Mouse (Mus musculus) midbrain, embryonic 11.5 days (tissue): ENCODE results near the gene Dll4. TPM values are rescaled to one million over a fixed set of nuclear protein-coding genes. Genes with fewer than 3 reads are reported as not detected.

Experiments used
- ATAC-seq: fragments of 200-750 bp; cut with Nextera tagmentation; 2 replicates; pipeline ENCODE4 v1.8.0; 2017; ENCODE audit warnings: moderate TSS enrichment, moderate library complexity; ENCODE audit not compliant: low FRiP score
- DNase-seq: peaks from one replicate; pipeline ENCODE4 v3.0.0; 2015; ENCODE audit warnings: low spot score; ENCODE audit errors: missing footprints
- H3K27ac ChIP-seq: fragments of 300-500 bp; sonication (generic); 2 replicates; pipeline ENCODE4 v1.5.1; 2014; ENCODE audit warnings: low read depth, low read length
- H3K27me3 ChIP-seq: fragments of 300-500 bp; sonication (generic); 2 replicates; pipeline ENCODE4 v1.6.1; 2014; ENCODE audit warnings: mild to moderate bottlenecking, low read length, moderate library complexity, mixed read lengths; ENCODE audit not compliant: control insufficient read depth, insufficient read depth
- H3K36me3 ChIP-seq: fragments of 300-500 bp; sonication (generic); 2 replicates; pipeline ENCODE4 v1.6.1; 2014; ENCODE audit warnings: mild to moderate bottlenecking, low read length, moderate library complexity, mixed read lengths; ENCODE audit not compliant: control insufficient read depth, insufficient read depth
- H3K4me1 ChIP-seq: fragments of 300-500 bp; sonication (generic); 2 replicates; pipeline ENCODE4 v1.6.1; 2014; ENCODE audit warnings: low read length; ENCODE audit not compliant: control insufficient read depth, insufficient read depth
- H3K4me2 ChIP-seq: fragments of 300-500 bp; sonication (generic); 2 replicates; pipeline ENCODE4 v1.6.1; 2014; ENCODE audit warnings: mild to moderate bottlenecking, moderate library complexity
- H3K4me3 ChIP-seq: fragments of 300-500 bp; sonication (generic); 2 replicates; pipeline ENCODE4 v1.5.1; 2014; ENCODE audit warnings: low read depth, low read length
- H3K9ac ChIP-seq: fragments of 300-500 bp; sonication (generic); 2 replicates; pipeline ENCODE4 v1.6.1; 2014; ENCODE audit warnings: low read length
- H3K9me3 ChIP-seq: fragments of 300-500 bp; sonication (generic); 2 replicates; pipeline ENCODE4 v1.6.1; 2016; ENCODE audit warnings: low read length; ENCODE audit not compliant: control insufficient read depth
- WGBS: fragments of 180-500 bp; shearing (Covaris S2); extraction: QIAGEN DNeasy Blood & Tissue Kit; methylation state at CpG from one replicate; pipeline ENCODE4 v1.1.7; 2014; 5-methylcytosine and 5-hydroxymethylcytosine counted together
- polyA plus RNA-seq: library from polyadenylated mRNA; unstranded; fragments of >200 nt; fragmentation: Nextera tagmentation; extraction: Ambion mirVana; gene quantifications from 2 replicates; pipeline ENCODE4 v1.2.1, GENCODE M21; 2014

Dll4 gene
- polyA plus RNA-seq, 1 experiment from 2014 or later: 4.0 TPM

DNA sequence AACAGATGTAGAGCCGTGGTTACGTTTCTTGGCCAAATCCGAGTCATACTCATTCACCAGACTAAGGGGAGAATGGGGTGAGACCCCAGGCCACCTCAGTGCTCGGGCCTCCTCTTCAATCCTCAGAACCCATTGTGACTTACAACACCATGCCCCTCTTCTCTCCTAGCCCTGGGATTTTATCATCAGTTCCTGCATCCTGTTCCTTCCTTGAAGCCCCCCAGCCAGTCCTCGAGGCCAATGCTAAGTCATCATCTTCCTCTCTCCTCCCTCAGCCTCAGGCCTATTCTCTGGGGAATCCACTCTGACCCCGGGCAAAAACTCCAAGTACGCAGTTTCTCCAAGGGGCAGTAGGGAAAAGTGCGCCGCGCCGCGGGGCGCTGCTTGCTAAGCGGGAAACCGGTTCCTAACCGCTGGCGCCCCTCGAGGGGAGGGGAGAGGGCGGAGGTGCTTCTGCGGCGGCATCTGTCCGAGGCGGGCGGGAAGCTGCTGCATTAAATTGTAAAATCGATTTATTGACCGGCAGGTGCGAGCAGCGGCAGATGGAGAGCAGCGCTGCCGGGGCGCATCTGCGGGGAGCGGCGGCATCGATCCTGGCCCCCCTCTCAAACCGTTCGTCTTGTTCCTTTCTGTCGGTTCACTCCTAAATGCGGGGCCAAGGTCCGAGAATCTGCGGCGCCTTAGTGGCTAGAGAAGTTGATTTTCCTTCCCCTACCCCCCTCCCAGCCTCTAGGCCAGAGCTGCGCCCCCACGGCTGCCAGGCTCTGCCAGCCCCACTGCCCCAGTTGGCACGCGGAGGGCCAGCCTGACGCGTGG is 3.6 kb upstream of the Dll4 start:
- peaks cover 84% of the 10 kb centered on the region for H3K27me3 ChIP-seq
- no peak overlapping the region for H3K9ac ChIP-seq
- 2% methylated on average over 46 of the region's 48 CpGs for WGBS
- peak overlapping the region; percentile 53 for H3K4me2 ChIP-seq
- H3K4me3 ChIP-seq: peak overlapping the region; percentile 13
- no peaks in the 10 kb centered on the region for H3K9me3 ChIP-seq
- no peaks in the 10 kb centered on the region for H3K36me3 ChIP-seq
- ATAC-seq: peak; percentile 26
- DNase-seq: peak; percentile 94
- peaks cover 43% of the 10 kb centered on the region for H3K4me1 ChIP-seq
- 0 out of 2 replicates have a peak overlapping the region, but pooled peaks have one; percentile 25 for H3K27ac ChIP-seq

DNA sequence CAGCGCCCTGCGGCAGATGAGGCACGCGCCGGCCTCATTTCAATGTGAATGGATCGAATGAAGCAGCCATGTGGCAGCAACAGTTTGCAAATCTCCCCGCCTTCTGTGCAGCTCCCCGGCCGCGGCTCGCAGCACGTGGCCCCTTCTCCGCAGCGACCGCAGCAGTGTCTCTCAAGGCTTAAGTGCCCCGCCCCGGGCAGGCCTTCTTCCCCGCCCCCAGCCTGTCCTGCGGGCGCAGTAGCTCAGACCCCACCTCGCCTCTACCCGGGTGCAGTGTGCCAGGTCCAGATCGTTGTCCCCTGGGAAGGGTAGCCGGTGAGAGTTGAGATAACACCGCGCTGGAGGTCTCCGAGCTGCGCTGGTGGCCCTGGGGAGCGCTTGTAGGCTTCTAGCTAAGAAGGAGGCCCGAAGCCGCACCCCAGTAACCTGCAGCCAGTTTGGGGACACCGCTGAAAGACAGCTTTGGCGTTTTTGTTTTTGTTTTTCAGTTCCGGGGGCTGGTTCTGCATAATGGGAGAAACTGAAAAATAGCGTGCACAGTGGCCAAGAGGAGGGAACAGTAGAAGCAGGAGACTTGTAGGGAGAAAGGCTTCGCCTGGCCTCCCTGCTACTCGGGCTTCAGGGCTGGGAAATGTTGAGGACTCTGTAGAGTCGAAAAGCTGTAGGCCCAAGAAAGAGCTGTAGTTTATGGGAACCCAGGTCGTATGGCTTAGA is 2.8 kb upstream of the Dll4 start:
- H3K27ac ChIP-seq: peak overlapping the region; percentile 3; the same call in 1 of the 2 replicates
- ATAC-seq: peak; percentile 77

DNA sequence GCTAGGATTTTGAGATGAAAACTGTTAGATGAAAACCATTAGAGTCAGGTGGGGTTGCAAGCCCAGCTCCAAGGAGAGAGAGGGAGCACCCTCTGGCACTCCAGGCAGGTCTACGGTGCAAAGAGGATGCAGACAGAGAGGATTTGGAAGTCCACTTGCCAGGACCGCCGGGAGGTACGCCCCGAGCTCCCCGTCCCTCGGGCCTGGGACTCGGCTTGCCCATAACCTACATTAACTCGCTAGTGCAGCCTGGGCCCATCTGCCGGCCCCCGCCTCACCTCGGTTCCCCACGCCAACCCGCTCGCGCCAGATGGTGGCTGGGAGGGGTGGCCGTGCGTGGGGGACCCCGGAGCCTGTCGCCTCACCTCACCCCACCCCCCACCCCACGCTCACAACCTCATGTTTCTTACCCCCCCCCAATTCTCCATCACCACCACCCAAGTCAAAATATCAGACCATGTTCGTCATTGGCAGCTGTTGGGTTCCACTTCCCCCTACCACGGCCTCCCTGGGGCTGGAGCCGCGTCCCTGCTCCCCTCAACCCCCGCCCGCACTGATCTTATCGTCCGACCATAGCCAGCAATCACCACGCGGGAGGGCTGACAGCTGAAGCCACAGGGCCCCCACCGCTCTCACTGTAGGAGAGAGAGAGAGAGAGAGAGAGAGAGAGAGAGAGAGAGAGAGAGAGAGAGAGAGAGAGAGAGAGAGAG is 1.6 kb upstream of the Dll4 start:
- 0 out of 2 replicates have a peak overlapping the region, but pooled peaks have one; percentile 28 for H3K4me3 ChIP-seq
- ATAC-seq: no peak
- no peak overlapping the region for H3K9ac ChIP-seq
- peak; percentile 88 for DNase-seq
- no peak overlapping the region for H3K27ac ChIP-seq
- no peaks in the 10 kb centered on the region for H3K9me3 ChIP-seq
- peaks cover 96% of the 10 kb centered on the region for H3K27me3 ChIP-seq
- H3K36me3 ChIP-seq: no peaks in the 10 kb centered on the region
- H3K4me1 ChIP-seq: peaks cover 47% of the 10 kb centered on the region
- under 1% methylated on average over 32 of the region's 32 CpGs for WGBS
- H3K4me2 ChIP-seq: 0 out of 2 replicates have a peak overlapping the region, but pooled peaks have one; percentile 11

More for the DNA sequence above, 2.8 kb upstream of the Dll4 start:
- Histone ChIP-seq H3K27me3 (peaks cover 92% of the 10 kb centered on the region), H3K4me1 (peaks cover 47% of the 10 kb centered on the region), H3K4me2 (peak overlapping the region; percentile 53), H3K4me3 (peak overlapping the region; percentile 13), H3K36me3 (no peaks in the 10 kb centered on the region), H3K9ac (no peak overlapping the region), H3K9me3 (no peaks in the 10 kb centered on the region)
- 1% methylated on average over 39 of the region's 39 CpGs for WGBS
- peak; percentile 96 for DNase-seq

DNA sequence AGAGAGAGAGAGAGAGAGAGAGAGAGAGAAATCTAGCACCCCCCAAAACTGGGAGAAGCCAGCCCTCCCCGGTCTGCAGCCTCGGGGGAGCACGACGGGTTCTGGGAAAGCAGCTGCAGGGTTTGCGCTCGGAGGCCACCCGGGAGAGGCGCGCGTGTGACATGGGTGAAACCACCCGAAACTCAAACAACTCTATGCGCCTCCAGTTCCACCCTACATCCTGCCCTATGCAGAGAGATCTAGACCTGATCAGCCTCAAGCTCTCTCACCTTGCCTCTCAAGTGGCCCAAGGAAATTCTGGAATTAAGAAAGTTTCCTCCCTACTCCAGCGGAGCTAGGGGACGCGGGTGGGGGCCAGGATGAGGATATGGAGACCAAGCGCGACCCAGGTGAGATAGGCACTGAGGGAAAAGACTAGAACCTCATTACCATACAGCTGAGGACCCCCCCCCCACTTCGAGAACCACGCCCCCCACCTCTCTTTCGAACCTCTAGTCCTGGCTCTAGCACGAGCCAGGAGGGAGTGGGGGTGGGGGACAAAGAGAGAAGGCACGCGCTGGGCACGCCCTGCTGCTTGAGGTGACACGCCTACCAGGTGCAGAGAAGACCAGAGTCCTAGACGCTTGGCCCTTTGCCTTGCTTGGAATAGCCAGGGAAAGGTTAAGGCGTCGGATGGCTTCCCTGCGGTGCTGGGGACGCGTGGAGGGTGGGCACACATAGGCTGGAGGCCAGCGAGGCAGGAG is 837 bp upstream of the Dll4 start:
- no peak overlapping the region for H3K27ac ChIP-seq
- peaks cover 50% of the 10 kb centered on the region for H3K4me1 ChIP-seq
- H3K9me3 ChIP-seq: no peaks in the 10 kb centered on the region
- H3K9ac ChIP-seq: no peak overlapping the region
- ATAC-seq: no peak
- DNase-seq: no peak
- H3K36me3 ChIP-seq: no peaks in the 10 kb centered on the region
- under 1% methylated on average over 32 of the region's 32 CpGs for WGBS
- H3K4me2 ChIP-seq: peak overlapping the region; percentile 53
- peak overlapping the region; percentile 28; the same call in 1 of the 2 replicates for H3K4me3 ChIP-seq
- H3K27me3 ChIP-seq: peaks cover 96% of the 10 kb centered on the region

DNA sequence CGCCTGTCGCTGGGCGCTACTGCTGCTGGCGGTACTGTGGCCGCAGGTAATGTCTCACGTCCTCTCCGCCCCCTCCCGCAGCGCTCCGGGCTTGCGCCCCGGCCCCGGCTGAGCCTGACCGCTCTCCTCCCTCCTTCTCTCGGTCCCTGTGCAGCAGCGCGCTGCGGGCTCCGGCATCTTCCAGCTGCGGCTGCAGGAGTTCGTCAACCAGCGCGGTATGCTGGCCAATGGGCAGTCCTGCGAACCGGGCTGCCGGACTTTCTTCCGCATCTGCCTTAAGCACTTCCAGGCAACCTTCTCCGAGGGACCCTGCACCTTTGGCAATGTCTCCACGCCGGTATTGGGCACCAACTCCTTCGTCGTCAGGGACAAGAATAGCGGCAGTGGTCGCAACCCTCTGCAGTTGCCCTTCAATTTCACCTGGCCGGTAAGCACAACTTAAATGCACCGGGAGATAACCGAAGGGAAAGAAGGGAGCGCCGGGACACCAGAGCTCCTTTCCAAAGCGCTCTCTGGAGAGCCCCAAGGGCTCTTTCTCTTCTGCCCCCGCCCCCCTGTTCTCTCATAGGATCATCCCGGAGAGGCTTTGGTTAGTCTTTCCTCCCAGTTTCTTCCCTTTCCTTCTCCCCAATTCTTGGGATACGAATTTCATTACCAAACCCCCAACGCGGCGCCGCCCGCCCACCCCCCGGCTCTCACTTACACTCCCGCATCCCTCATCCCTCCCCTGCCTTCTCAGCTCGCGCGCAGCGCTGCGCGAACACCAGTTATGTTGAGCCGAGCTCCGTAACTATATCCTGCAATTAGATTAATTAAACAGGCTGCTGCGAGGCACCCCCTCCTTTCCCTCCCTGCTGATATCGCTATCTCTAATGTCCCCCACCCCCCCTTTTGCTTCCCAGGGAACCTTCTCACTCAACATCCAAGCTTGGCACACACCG is 847 bp downstream of the Dll4 start:
- peaks cover 47% of the 10 kb centered on the region for H3K4me1 ChIP-seq

DNA sequence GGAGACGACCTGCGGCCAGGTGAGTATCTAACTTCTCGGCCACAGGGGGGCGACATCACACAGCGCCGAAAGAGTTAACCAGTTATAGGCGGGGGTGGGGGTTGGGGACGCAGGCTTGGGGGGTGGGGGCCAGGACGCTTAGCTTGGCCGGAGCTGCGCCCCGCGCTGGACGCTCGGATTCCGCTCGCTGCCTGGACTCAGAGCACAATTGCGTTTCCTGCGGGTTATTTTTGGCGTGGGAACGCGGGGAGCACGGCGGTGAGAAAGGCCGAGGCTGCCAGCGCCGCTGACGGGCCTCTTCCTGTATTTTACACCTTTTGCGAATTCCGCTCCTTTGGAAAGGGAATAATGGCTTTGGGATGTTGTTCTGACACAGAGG is 1.5 kb downstream of the Dll4 start:
- H3K4me1 ChIP-seq: peaks cover 42% of the 10 kb centered on the region
- peak overlapping the region; percentile 24; the same call in 1 of the 2 replicates for H3K9ac ChIP-seq

More for the DNA sequence above, 847 bp downstream of the Dll4 start:
- no peak overlapping the region for H3K27ac ChIP-seq
- H3K36me3 ChIP-seq: no peaks in the 10 kb centered on the region
- under 1% methylated on average over 61 of the region's 61 CpGs for WGBS
- no peaks in the 10 kb centered on the region for H3K9me3 ChIP-seq
- DNase-seq (peak; percentile 94), ATAC-seq (no peak)
- H3K4me3 ChIP-seq: peak overlapping the region; percentile 28
- peak overlapping the region; percentile 53 for H3K4me2 ChIP-seq
- peaks cover 94% of the 10 kb centered on the region for H3K27me3 ChIP-seq
- H3K9ac ChIP-seq: peak overlapping the region; percentile 44

DNA sequence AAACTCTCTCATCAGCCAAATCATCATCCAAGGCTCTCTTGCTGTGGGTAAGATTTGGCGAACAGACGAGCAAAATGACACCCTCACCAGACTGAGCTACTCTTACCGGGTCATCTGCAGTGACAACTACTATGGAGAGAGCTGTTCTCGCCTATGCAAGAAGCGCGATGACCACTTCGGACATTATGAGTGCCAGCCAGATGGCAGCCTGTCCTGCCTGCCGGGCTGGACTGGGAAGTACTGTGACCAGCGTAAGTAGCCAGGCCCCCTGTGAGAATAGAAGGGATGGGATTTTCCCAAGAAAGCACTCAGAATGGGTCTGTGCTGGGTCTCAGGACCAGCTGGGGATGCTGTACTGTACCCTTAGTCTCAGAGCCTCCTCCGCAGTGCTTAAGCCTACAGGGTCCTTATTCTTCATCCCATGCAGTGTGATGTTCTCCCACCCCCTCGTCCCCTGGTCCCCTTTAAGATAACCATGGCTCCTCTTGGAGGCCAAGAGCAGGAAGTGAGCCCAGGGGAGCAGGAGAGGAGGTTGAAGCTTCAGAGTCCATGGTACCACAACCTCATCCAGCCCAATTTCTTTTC is 2.5 kb downstream of the Dll4 start:
- Histone ChIP-seq H3K9me3 (no peaks in the 10 kb centered on the region), H3K27me3 (peaks cover 84% of the 10 kb centered on the region), H3K4me2 (no peak overlapping the region), H3K4me1 (peaks cover 33% of the 10 kb centered on the region), H3K27ac (no peak overlapping the region), H3K9ac (no peak overlapping the region), H3K36me3 (no peaks in the 10 kb centered on the region), H3K4me3 (no peak overlapping the region)
- 10% methylated on average over 11 of the region's 11 CpGs for WGBS
- ATAC-seq (no peak), DNase-seq (no peak)

More for the DNA sequence above, 1.5 kb downstream of the Dll4 start:
- Histone ChIP-seq H3K36me3 (no peaks in the 10 kb centered on the region), H3K27ac (no peak overlapping the region), H3K9me3 (no peaks in the 10 kb centered on the region), H3K4me3 (peak overlapping the region; percentile 28), H3K4me2 (peak overlapping the region; percentile 53), H3K27me3 (peaks cover 90% of the 10 kb centered on the region)
- DNase-seq (no peak), ATAC-seq (no peak)
- WGBS: under 1% methylated on average over 30 of the region's 30 CpGs
